Mouse (Mus musculus) neural tube, embryonic 13.5 days (tissue): ENCODE data around the gene Tcea3. TPM values are rescaled to one million over a fixed set of nuclear protein-coding genes. Genes with fewer than 3 reads are reported as not detected.
A peak's percentile ranks its signal among the peaks of the same experiment; 100 is the strongest.

Experiments
- ATAC-seq: fragments of 200-750 bp; cut with Nextera tagmentation; 2 replicates; pipeline ENCODE4 v1.8.0; 2017; ENCODE audit warnings: low read depth, mild to moderate bottlenecking, moderate TSS enrichment, moderate library complexity
- H3K27ac ChIP-seq: fragments of 300-500 bp; sonication (generic); replicated peaks from 2 replicates; pipeline ENCODE4 v1.5.1; 2015; ENCODE audit warnings: moderate library complexity, mild to moderate bottlenecking, inconsistent platforms
- H3K27me3 ChIP-seq: fragments of 300-500 bp; sonication (generic); 2 replicates; pipeline ENCODE4 v1.6.1; 2015; ENCODE audit warnings: mild to moderate bottlenecking, inconsistent platforms
- H3K36me3 ChIP-seq: fragments of 300-500 bp; sonication (generic); 2 replicates; pipeline ENCODE4 v1.6.1; 2015; ENCODE audit warnings: mild to moderate bottlenecking, inconsistent platforms
- H3K4me1 ChIP-seq: fragments of 300-500 bp; sonication (generic); replicated peaks from 2 replicates; pipeline ENCODE4 v1.6.1; 2015; ENCODE audit warnings: inconsistent platforms
- H3K4me2 ChIP-seq: fragments of 300-500 bp; sonication (generic); 2 replicates; pipeline ENCODE4 v1.6.1; 2015; ENCODE audit warnings: inconsistent platforms, mild to moderate bottlenecking, moderate library complexity
- H3K4me3 ChIP-seq: fragments of 300-500 bp; sonication (generic); 2 replicates; pipeline ENCODE4 v1.5.1; 2015; ENCODE audit warnings: mild to moderate bottlenecking, inconsistent platforms
- H3K9ac ChIP-seq: fragments of 300-500 bp; sonication (generic); 2 replicates; pipeline ENCODE4 v1.6.1; 2015; ENCODE audit warnings: moderate library complexity, mild to moderate bottlenecking, inconsistent platforms
- H3K9me3 ChIP-seq: fragments of 300-500 bp; sonication (generic); 2 replicates; pipeline ENCODE4 v1.6.1; 2016; ENCODE audit warnings: inconsistent platforms
- WGBS: fragments of 180-500 bp; shearing (Covaris S2); methylation state at CpG from one replicate; pipeline ENCODE4 v1.1.7; 2015; 5-methylcytosine and 5-hydroxymethylcytosine counted together
- polyA plus RNA-seq: library from polyadenylated mRNA; unstranded; fragments of >200 nt; fragmentation: Nextera tagmentation; extraction: Ambion mirVana; gene quantifications from 2 replicates; pipeline ENCODE4 v1.2.1, GENCODE M21; 2015

Gene Tcea3
- polyA plus RNA-seq, 1 experiment from 2014 or later = 1.9 TPM

GRCm38 (mm10) chr4:136284455-136284854, 36.9 kb downstream of the Tcea3 start, which contains the start of gene Zfp46:
Gene Zfp46, plus strand, starts transcription at chr4:136284683.
- Histone ChIP-seq H3K4me1 (peaks cover 46% of the 10 kb centered on the region), H3K36me3 (peaks cover 21% of the 10 kb centered on the region), H3K4me2 (peak within 1 kb of the TSS; percentile 97), H3K9me3 (peaks cover 7% of the 10 kb centered on the region; the same call in 1 of the 2 replicates), H3K27me3 (peaks cover 17% of the 10 kb centered on the region), H3K4me3 (peak within 1 kb of the TSS; percentile 80), H3K27ac (peak within 1 kb of the TSS; percentile 96), H3K9ac (peak within 1 kb of the TSS; percentile 90)
- WGBS = 18% methylated on average over 5 of the region's 5 CpGs
- ATAC-seq = peak; percentile 6; the same call in 1 of the 2 replicates

- Histone ChIP-seq H3K9ac (peak overlapping the region; percentile 90), H3K9me3 (peaks cover 7% of the 10 kb centered on the region; the same call in 1 of the 2 replicates), H3K4me3 (peak overlapping the region; percentile 80), H3K4me2 (peak overlapping the region; percentile 97), H3K36me3 (peaks cover 24% of the 10 kb centered on the region), H3K27me3 (peaks cover 21% of the 10 kb centered on the region), H3K4me1 (peaks cover 46% of the 10 kb centered on the region), H3K27ac (peak overlapping the region; percentile 96)
- 37% methylated on average over 6 of the region's 6 CpGs for WGBS
- ATAC-seq = no peak
Measured at GRCm38 (mm10) chr4:136284891-136285290, 37.4 kb downstream of the Tcea3 start.

GRCm38 (mm10) chr4:136285348-136285810, 37.9 kb downstream of the Tcea3 start:
- H3K27me3 ChIP-seq = peaks cover 26% of the 10 kb centered on the region
- H3K27ac ChIP-seq = peak overlapping the region; percentile 96
- peak overlapping the region; percentile 80 for H3K4me3 ChIP-seq
- peak overlapping the region; percentile 90 for H3K9ac ChIP-seq
- peaks cover 49% of the 10 kb centered on the region for H3K4me1 ChIP-seq
- WGBS = under 1% methylated on average over 25 of the region's 25 CpGs
- peaks cover 7% of the 10 kb centered on the region; the same call in 1 of the 2 replicates for H3K9me3 ChIP-seq
- ATAC-seq = peak; percentile 97
- H3K4me2 ChIP-seq = peak overlapping the region; percentile 97
- peaks cover 29% of the 10 kb centered on the region for H3K36me3 ChIP-seq

GRCm38 (mm10) chr4:136285811-136286371, 38.4 kb downstream of the Tcea3 start:
- WGBS = under 1% methylated on average over 29 of the region's 29 CpGs
- Histone ChIP-seq H3K27ac (peak overlapping the region; percentile 96), H3K27me3 (peaks cover 30% of the 10 kb centered on the region), H3K4me2 (peak overlapping the region; percentile 97), H3K9ac (peak overlapping the region; percentile 90), H3K4me3 (peak overlapping the region; percentile 80), H3K9me3 (peaks cover 7% of the 10 kb centered on the region; the same call in 1 of the 2 replicates), H3K36me3 (peaks cover 34% of the 10 kb centered on the region), H3K4me1 (peaks cover 54% of the 10 kb centered on the region)
- peak; percentile 90 for ATAC-seq

- Histone ChIP-seq H3K27me3 (peaks cover 30% of the 10 kb centered on the region), H3K4me2 (peak overlapping the region; percentile 21), H3K27ac (no peak overlapping the region), H3K4me3 (no peak overlapping the region), H3K36me3 (peaks cover 76% of the 10 kb centered on the region), H3K9ac (peak overlapping the region; percentile 39; the same call in 1 of the 2 replicates), H3K9me3 (peaks cover 7% of the 10 kb centered on the region; the same call in 1 of the 2 replicates), H3K4me1 (peaks cover 31% of the 10 kb centered on the region)
- ATAC-seq = no peak
- WGBS = 30% methylated on average over 66 of the region's 66 CpGs
Measured at GRCm38 (mm10) chr4:136289918-136290780, 42.6 kb downstream of the Tcea3 start.

- WGBS = 37% methylated on average over 39 of the region's 39 CpGs
- Histone ChIP-seq H3K4me1 (peaks cover 31% of the 10 kb centered on the region), H3K9ac (0 out of 2 replicates have a peak overlapping the region, but pooled peaks have one; percentile 1), H3K4me3 (no peak overlapping the region), H3K9me3 (peaks cover 7% of the 10 kb centered on the region; the same call in 1 of the 2 replicates), H3K36me3 (peaks cover 84% of the 10 kb centered on the region), H3K4me2 (peak overlapping the region; percentile 21), H3K27ac (no peak overlapping the region), H3K27me3 (peaks cover 30% of the 10 kb centered on the region)
- no peak for ATAC-seq
Measured at GRCm38 (mm10) chr4:136290781-136291595, 43.5 kb downstream of the Tcea3 start.

- ATAC-seq = no peak
- Histone ChIP-seq H3K9me3 (peaks cover 7% of the 10 kb centered on the region; the same call in 1 of the 2 replicates), H3K27ac (no peak overlapping the region), H3K4me1 (peaks cover 26% of the 10 kb centered on the region), H3K36me3 (peaks cover 90% of the 10 kb centered on the region), H3K9ac (no peak overlapping the region), H3K4me3 (no peak overlapping the region), H3K4me2 (no peak overlapping the region), H3K27me3 (peaks cover 30% of the 10 kb centered on the region)
- WGBS = 92% methylated on average over 6 of the region's 6 CpGs
Measured at GRCm38 (mm10) chr4:136291692-136292091, 44.2 kb downstream of the Tcea3 start.

- H3K9ac ChIP-seq = no peak overlapping the region
- H3K4me2 ChIP-seq = no peak overlapping the region
- H3K27me3 ChIP-seq = no peaks in the 10 kb centered on the region
- H3K4me1 ChIP-seq = peaks cover 5% of the 10 kb centered on the region; the same call in 1 of the 2 replicates
- WGBS = 76% methylated on average over 7 of the region's 7 CpGs
- no peak overlapping the region for H3K27ac ChIP-seq
- H3K4me3 ChIP-seq = no peak overlapping the region
- peaks cover 55% of the 10 kb centered on the region for H3K36me3 ChIP-seq
- H3K9me3 ChIP-seq = no peaks in the 10 kb centered on the region
- ATAC-seq = no peak
Measured at GRCm38 (mm10) chr4:136295941-136296340, 48.4 kb downstream of the Tcea3 start.

- H3K36me3 ChIP-seq = no peaks in the 10 kb centered on the region
Measured at GRCm38 (mm10) chr4:136302462-136302861, 54.9 kb downstream of the Tcea3 start.

GRCm38 (mm10) chr4:136304181-136304580, 56.7 kb downstream of the Tcea3 start:
- no peak overlapping the region for H3K9ac ChIP-seq
- ATAC-seq = no peak
- no peak overlapping the region for H3K4me2 ChIP-seq
- no peak overlapping the region for H3K27ac ChIP-seq
- 0 out of 2 replicates have a peak, but pooled peaks cover 1% of the 10 kb centered on the region for H3K4me1 ChIP-seq
- H3K36me3 ChIP-seq = no peaks in the 10 kb centered on the region
- H3K4me3 ChIP-seq = no peak overlapping the region
- WGBS = 38% methylated on average over 2 of the region's 2 CpGs
- H3K27me3 ChIP-seq = no peaks in the 10 kb centered on the region
- no peaks in the 10 kb centered on the region for H3K9me3 ChIP-seq

More at GRCm38 (mm10) chr4:136302462-136302861, 54.9 kb downstream of the Tcea3 start:
- H3K27me3 ChIP-seq = no peaks in the 10 kb centered on the region
- no peak overlapping the region for H3K27ac ChIP-seq
- H3K4me1 ChIP-seq = no peaks in the 10 kb centered on the region
- no peak for ATAC-seq
- 79% methylated on average over 4 of the region's 4 CpGs for WGBS
- H3K9me3 ChIP-seq = no peaks in the 10 kb centered on the region
- H3K9ac ChIP-seq = no peak overlapping the region
- no peak overlapping the region for H3K4me3 ChIP-seq
- no peak overlapping the region for H3K4me2 ChIP-seq

- Histone ChIP-seq H3K9me3 (no peaks in the 10 kb centered on the region), H3K36me3 (no peaks in the 10 kb centered on the region), H3K4me1 (peaks cover 26% of the 10 kb centered on the region), H3K27ac (no peak overlapping the region), H3K4me2 (no peak overlapping the region), H3K27me3 (no peaks in the 10 kb centered on the region), H3K9ac (no peak overlapping the region), H3K4me3 (no peak overlapping the region)
- ATAC-seq = no peak
- WGBS = 54% methylated on average over 2 of the region's 2 CpGs
Measured at GRCm38 (mm10) chr4:136308355-136308754, 60.8 kb downstream of the Tcea3 start.
